Mouse (Mus musculus): Measurements from ENCODE around the gene Wipi1.

GRCm38 (mm10) chr11:109586424-109586823, 25.3 kb downstream of the Wipi1 start:
- TF ChIP-seq POLR2A (IDR thresholded peaks at IDR 0.05; ENCODE audit: low read depth, low read length) = no peak
- TF ChIP-seq CTCF (IDR thresholded peaks at IDR 0.05; ENCODE audit: borderline replicate concordance, insufficient read depth, low read length) = no peak
